Mouse (Mus musculus) gastrocnemius, adult 2 months (tissue): ENCODE results near the gene Rad51b. TPM values are rescaled to one million over a fixed set of nuclear protein-coding genes. Genes with fewer than 3 reads are reported as not detected.

ENCODE experiments used
- DNase-seq: peaks from one replicate; pipeline ENCODE4 v3.0.0; 2022
- H3K27ac ChIP-seq: fragments of 200-600 bp; 2 replicates; pipeline ENCODE4 v1.8.1; 2022; ENCODE audit warnings: mild to moderate bottlenecking
- H3K4me3 ChIP-seq: fragments of 200-600 bp; 2 replicates; pipeline ENCODE4 v1.8.1; 2022; ENCODE audit warnings: mild to moderate bottlenecking, moderate library complexity
- CTCF ChIP-seq: fragments of 200-600 bp; IDR thresholded peaks from 2 replicates; pipeline ENCODE4 v1.8.1; 2022; ENCODE audit warnings: antibody characterized with exemption, mild to moderate bottlenecking, moderate library complexity
- intact Hi-C: fragments of 180-260 bp; cut with DNase I; formaldehyde crosslinking; loops from one replicate; pipeline ENCODE4 v1.15.1; 2025
- total RNA-seq, 2 experiments: library from RNA; stranded (reverse); gene quantifications; 2 replicates each; pipeline ENCODE4 v1.2.3; 2021

Gene Rad51b
- total RNA-seq, 2 experiments from 2014 or later, result 0.11 TPM; not detected in 1

DNA sequence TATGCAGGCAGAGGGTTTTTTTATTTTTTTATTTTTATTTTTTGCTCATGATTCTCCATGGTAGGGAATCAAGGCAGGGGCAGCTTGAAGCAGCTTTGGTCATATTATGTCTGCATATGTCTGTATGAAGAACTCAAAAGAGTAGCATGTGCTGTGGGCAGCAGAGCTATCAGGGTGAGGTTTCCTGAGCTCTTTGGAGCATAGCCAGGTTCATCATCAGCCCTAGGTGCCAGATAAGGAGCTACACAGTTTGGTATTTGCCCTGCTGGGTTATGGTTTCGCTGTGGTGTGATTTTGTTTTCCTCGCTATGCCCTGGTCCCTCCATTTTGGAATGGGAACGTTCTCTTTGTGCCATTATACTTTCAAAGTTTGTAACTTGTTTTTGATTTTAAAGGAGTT lies 71.7 kb downstream of the Rad51b start:
- Histone ChIP-seq H3K4me3 (no peak overlapping the region), H3K27ac (no peak overlapping the region)
- DNase-seq, result no peak
- TF ChIP-seq CTCF, result no peak
- intact Hi-C loops, result no loop called here

GRCm38 (mm10) chr12:79369512-79370165 lies 72.6 kb downstream of the Rad51b start:
- no peak for DNase-seq
- no peak overlapping the region for H3K27ac ChIP-seq
- intact Hi-C loops, result no loop called here

GRCm38 (mm10) chr12:79372697-79373096 lies 75.6 kb downstream of the Rad51b start:
- no peak overlapping the region for H3K27ac ChIP-seq
- DNase-seq, result no peak
- intact Hi-C loops, result no loop called here
- H3K4me3 ChIP-seq, result no peak overlapping the region
- no peak for TF ChIP-seq CTCF

More at GRCm38 (mm10) chr12:79369512-79370165, 72.6 kb downstream of the Rad51b start:
- no peak overlapping the region for H3K4me3 ChIP-seq
- TF ChIP-seq CTCF, result no peak

GRCm38 (mm10) chr12:79377378-79377777 lies 80.3 kb downstream of the Rad51b start:
- DNase-seq, result no peak
- no peak overlapping the region for H3K27ac ChIP-seq
- no peak for TF ChIP-seq CTCF

GRCm38 (mm10) chr12:79377861-79378260 lies 80.8 kb downstream of the Rad51b start:
- no peak for TF ChIP-seq CTCF
- intact Hi-C loops, result no loop called here
- no peak overlapping the region for H3K27ac ChIP-seq
- no peak overlapping the region for H3K4me3 ChIP-seq
- no peak for DNase-seq

More at GRCm38 (mm10) chr12:79377378-79377777, 80.3 kb downstream of the Rad51b start:
- intact Hi-C loops, result no loop called here
- H3K4me3 ChIP-seq, result no peak overlapping the region

DNA sequence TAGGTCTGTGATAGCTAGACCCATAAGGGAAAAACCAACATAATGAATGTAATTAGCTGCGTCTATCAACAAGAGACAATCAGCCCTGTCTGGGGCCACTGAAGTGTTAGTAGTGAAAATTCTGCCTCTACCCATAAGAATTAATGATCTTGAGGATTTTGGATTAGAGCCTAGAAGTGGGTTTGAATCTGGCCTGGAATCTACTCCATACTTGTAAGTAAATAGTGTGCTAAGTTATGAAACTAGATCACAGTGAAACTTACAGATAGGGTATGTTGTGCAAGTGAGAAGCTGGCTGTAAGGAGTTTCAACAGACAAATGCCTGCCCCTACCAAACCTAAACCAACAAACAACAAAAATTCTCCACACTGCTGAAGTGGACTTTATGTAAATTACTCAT lies 83.1 kb downstream of the Rad51b start:
- intact Hi-C loops, result no loop called here
- no peak for TF ChIP-seq CTCF
- Histone ChIP-seq H3K27ac (no peak overlapping the region), H3K4me3 (no peak overlapping the region)
- DNase-seq, result no peak

- no peak for TF ChIP-seq CTCF
- Histone ChIP-seq H3K4me3 (no peak overlapping the region), H3K27ac (no peak overlapping the region)
- intact Hi-C loops, result no loop called here
- DNase-seq, result no peak
These were observed 84.4 kb downstream of the Rad51b start for GRCm38 (mm10) chr12:79381489-79381888.

- no peak for TF ChIP-seq CTCF
- Histone ChIP-seq H3K27ac (no peak overlapping the region), H3K4me3 (no peak overlapping the region)
- no peak for DNase-seq
- intact Hi-C loops, result no loop called here
These were observed 85.3 kb downstream of the Rad51b start for GRCm38 (mm10) chr12:79382416-79382815.

DNA sequence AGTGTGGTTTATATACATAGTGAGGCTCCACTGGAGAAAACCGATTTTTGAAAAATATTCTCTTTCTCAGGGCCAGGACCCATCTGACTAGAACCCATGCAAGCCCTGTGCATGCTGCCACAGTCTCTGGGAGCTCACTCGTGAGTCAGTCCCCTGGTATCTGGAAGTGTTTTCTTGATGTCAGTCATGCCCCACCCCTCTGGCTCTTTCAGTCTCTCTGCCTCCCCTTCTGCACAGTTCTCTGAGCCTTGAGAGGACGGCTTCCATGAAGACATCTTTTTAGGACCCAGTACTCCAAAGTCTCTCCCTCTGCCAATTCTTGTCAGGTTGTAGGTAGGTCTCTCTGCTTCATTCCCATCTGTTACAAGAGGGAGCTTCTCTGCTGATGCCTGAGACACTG lies 86.5 kb downstream of the Rad51b start:
- TF ChIP-seq CTCF, result no peak
- DNase-seq, result no peak
- intact Hi-C loops, result no loop called here
- H3K4me3 ChIP-seq, result no peak overlapping the region
- H3K27ac ChIP-seq, result no peak overlapping the region

GRCm38 (mm10) chr12:79384787-79385186 lies 87.7 kb downstream of the Rad51b start:
- Histone ChIP-seq H3K27ac (no peak overlapping the region), H3K4me3 (no peak overlapping the region)
- DNase-seq, result no peak
- intact Hi-C loops, result no loop called here
- no peak for TF ChIP-seq CTCF

GRCm38 (mm10) chr12:79385199-79385598 lies 88.1 kb downstream of the Rad51b start:
- Histone ChIP-seq H3K27ac (no peak overlapping the region), H3K4me3 (no peak overlapping the region)
- no peak for DNase-seq
- TF ChIP-seq CTCF, result no peak
- intact Hi-C loops, result no loop called here

GRCm38 (mm10) chr12:79387886-79388285 lies 90.8 kb downstream of the Rad51b start:
- no peak for TF ChIP-seq CTCF
- H3K4me3 ChIP-seq, result no peak overlapping the region
- intact Hi-C loops, result no loop called here
- no peak for DNase-seq
- no peak overlapping the region for H3K27ac ChIP-seq

GRCm38 (mm10) chr12:79389251-79389650 lies 92.2 kb downstream of the Rad51b start:
- DNase-seq, result no peak
- no peak for TF ChIP-seq CTCF
- intact Hi-C loops, result no loop called here
- no peak overlapping the region for H3K4me3 ChIP-seq
- no peak overlapping the region for H3K27ac ChIP-seq

- DNase-seq, result no peak
- TF ChIP-seq CTCF, result no peak
- Histone ChIP-seq H3K27ac (no peak overlapping the region), H3K4me3 (no peak overlapping the region)
- intact Hi-C loops, result no loop called here
These were observed 92.9 kb downstream of the Rad51b start for GRCm38 (mm10) chr12:79389971-79390370.
